Mouse (Mus musculus): Measurements from ENCODE around the gene Ak1.
A peak's percentile ranks its signal among the peaks of the same experiment; 100 is the strongest.

The Ak1 gene

DNA sequence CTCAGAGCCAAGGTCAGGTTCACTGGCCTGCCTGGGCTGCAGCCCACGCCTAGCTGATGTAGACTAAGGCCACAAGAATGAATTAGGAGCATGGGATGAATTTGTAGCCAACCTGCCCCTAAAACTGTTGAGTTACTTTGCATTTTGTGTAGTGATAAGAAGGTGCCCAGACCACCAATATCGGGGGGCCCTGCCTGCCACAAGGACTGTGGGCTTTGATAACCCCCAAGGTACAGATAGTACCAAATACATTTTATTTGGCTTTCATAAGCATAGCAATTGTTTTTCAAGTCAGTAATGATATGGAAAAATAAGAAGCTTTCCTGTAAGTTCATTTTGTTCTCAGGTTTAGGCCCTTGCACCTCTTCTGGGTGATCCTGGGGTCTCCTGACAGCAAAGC lies 37.3 kb downstream of the Ak1 start:
- no peak for DNase-seq

DNA sequence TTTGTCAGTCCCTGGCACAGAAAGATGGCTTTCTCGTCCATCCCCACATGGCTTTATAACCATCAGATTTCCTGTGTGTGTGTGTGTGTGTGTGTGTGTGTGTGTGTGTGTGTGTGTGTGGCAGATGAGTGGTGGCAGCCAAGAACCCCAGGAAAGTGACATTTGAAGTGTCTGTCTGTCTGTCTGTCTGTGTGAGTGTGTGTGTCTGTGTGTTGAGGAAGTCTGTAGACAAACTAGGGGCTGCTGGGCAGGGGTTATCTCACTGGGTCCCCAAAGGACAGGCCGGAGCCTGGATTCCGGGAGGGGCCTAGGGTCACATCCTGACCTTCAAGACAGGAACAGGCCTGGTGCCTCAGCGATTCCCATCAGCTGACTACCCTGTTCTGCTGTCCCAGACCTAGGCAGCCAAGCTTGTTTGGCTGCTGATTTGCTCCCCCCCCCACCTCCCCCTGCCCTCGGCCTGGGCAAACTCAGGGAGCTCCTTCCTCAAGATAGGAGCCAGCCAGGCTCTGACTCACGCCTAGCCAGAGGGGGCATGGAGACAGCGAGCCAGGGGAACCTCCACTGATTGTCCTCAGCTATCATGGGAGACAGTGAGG lies 40.0 kb downstream of the Ak1 start:
- no peak for DNase-seq

DNA sequence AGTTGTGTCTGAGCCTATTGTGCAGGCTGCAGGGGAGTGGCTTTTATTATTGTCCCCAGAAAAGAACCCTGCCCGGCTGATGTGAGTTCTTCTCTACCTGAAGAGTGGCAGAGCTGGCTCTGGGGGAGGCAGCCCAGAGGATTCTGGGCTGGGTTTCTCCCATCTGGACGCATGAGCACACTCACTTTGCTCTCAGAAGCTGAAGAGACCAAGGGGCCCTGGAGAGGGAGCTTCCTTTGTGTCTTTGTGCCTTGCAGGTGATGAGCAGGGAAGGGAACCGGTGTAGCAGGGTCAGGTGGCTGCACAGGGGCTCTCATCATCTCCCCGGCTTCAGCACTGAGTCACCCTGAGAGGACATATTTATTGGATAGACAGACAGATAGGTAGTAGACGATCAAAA lies 40.7 kb downstream of the Ak1 start:
- DNase-seq, result peak; percentile 52

DNA sequence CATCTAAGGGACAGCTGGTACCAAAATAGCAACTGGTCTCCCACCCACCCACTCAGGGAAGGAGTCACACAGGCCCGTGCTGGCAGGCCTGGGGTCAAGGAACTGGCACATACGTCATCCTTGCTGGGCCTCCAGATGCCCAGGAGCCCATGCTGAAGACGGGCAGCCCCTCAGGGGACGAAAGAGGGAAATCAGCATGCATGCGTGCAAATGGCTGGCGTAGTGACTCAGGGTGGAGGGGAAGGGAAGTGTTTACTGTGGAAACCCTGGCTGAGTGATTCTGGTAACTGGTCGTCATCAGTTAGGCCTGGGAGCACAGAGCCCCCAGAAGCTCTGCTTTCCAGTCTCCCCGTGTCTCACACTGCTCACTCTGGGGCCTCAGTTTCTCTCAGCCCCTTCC lies 43.8 kb downstream of the Ak1 start:
- no peak for DNase-seq

DNA sequence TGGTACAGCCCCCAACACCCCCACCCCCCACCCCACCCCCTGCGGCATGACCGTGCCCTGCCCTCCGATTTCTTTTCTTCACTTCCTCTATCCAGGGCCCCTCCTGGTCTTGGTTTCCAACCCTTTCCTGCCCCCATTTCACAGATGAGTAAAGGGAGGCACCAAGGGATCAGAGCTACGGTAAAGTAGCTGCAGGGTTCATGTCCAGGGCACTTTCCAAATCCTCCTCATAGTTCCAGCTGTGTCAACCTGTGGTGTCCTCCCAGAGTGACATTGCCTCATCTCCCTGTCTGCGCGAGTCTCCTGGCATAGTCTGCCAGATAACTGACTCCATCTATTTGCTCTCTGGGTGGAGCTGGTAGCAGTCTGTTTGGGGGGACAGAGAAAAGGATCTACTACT lies 44.3 kb downstream of the Ak1 start:
- no peak for DNase-seq

DNA sequence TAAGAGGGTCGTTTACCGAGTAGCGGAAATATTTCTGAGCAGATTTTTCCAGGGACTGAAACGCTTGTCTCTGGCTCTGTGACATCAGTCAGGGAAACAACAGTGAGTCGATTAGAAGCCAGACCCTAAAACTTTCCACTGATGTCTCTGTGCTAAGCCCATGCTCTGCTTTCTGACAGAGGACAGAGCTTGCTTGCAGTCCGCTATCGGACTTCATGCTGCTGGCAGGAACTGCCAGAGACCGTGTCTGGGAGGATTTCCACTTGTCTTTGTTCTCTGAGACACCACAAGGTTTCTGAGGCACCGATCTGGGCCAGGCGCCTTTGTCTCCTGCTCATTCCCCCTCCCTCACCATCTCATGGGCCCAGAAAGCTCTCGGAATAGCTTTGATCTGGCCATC lies 46.2 kb downstream of the Ak1 start:
- no peak for DNase-seq

DNA sequence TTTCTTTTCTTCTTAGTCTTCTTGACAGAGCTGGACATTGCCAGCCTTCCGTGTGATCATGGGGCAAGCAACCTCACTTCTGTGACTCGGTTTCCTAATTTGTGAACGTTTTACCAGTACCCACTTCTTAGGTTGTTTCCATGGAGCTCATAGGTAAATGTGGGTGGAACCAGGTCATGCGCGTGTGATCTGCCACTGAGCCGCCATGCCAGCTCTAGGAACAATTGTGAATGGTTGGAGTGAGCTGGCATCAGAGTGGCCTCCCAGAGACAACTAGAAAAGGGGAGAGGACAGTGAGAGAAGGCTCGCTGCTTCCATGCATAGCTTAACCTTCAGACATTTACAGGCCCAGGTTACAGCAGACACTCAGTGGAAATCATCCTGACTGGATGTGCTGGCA lies 46.6 kb downstream of the Ak1 start:
- no peak for DNase-seq

DNA sequence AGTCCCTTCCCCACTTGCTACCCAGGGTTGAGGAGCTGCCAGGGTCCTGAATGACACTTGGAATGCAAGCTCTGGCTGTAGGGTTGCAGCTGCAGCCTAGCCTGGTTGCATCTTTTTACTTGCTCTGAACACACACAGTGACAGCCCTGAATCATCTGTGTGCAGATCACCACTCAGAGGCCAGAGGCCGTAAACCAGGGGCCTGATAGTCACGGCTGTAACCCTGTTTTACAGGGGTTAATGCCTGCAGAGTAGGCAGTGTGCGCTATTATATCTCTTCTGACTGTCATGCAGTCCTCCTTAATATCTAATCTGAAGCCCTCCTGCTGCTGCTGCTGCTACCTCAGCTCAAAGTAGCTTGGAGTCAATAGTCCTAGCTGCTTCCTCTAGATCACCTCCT lies 48.3 kb downstream of the Ak1 start:
- no peak for DNase-seq

DNA sequence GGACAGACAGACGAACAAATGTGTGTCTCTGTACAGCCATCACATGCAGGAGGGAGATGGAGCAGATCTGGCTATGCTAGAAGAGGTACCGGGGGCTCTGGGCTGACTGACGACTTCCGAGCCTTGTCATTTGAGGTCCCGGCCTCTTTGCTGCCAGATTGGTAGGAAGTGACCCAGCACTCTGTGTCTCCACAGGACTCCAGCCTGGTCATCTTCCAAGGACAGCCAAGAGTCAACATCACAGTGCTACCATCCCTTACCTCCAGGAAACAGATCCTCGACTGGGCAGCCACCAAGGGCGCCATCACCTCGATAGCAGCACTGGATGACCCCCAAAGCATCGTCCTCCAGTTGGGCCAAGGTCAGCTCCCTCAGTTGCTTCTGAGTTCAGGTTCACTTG lies 49.6 kb downstream of the Ak1 start:
- DNase-seq, result no peak

DNA sequence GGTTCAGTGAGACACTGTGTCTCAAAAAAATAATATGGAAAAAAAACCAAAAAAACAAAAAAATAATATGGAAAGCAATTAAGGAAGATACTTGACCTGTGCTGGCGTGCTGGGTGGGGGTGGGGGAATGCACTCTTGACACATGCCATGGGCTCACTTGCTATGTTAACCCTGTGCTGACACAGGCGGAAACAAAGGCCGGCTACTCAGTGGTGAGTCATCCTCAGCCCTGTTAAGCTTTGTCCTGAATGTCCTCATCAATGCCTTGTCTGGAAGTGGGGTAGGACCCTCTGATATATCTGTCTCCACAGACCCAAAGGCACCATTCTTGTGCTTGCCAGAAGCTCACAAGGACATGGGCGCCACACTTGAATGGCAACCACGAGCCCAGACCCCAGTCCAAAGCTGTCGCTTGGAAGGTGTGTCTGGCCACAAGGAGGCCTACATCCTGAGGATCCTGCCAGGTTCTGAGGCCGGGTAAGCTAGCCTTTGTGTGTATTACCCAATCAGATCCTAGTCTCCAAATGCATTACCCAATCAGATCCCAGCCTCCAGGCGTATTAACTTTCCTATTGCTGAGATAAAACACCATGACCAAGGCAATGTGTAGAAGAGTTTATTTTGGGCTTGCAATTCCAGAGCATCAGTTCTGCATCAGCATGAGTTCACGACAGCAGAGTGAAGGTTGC lies 50.5 kb downstream of the Ak1 start:
- no peak for DNase-seq

DNA sequence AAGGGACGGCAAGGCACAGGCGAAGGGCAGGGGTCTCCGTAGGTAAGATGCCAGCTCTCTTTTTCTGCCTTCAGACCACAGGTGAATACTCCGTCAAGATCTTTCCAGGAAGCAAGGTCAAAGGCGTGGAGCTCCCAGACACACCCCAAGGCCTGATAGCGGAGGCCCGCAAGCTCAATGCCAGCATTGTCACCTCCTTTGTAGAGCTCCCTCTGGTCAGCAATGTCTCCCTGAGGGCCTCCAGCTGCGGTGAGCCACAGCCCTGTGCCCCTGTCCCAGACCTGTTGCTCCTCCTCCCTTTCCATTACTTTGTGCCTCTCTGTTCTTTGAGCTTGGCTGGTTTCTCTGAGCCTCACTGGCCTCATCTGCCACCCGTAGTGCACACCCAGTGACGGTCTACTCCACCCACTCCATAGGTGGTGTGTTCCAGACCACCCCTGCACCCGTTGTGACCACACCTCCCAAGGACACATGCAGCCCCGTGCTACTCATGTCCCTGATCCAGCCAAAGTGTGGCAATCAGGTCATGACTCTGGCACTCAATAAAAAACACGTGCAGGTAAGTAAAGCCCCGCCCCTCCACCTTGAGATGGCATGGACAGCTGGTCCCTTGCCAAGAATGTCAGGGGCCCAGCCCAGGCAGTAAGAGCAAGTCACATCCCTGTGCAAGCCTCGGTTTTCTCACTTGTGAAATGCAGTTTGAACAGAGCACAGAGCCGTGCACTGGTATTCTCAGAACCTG lies 51.8 kb downstream of the Ak1 start:
- DNase-seq, result no peak

DNA sequence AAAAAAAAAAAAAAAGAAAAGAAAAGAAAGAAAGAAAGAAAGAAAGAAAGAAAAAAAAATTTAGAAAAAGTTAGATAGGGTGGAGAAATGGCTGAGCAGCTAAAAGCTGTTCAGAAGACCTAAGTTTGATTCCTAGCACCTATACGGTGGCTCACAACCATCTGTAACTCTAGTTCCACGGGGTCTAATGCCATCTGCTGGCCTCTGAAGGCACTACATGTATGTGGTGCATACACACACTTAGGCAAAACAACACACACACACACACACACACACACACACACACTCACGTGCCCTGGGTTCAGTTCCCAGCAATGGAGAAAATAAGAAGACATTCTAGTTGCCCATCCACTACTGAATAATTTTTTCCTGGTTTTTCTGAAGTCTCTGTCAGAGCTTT lies 55.3 kb downstream of the Ak1 start:
- DNase-seq, result no peak

DNA sequence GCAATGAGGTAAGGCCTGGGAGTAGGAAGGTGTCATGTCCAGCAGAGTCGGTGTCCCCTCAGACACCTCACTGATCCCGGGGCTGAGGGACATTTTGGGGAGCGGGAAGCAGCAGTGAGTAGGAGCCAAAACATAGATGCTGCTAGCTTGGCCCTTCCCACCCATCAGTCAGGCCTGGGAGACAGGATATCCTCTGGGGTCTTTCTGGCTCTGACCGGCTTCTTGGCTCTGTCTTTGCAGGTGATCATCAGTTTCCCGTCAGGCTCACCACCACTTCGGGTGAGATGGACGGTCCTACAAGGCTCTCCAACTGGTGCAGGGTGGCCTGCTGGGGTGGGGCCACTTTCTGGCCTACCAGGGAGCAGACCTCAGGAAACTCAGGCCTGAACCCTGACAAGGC lies 56.1 kb downstream of the Ak1 start:
- no peak for DNase-seq

DNA sequence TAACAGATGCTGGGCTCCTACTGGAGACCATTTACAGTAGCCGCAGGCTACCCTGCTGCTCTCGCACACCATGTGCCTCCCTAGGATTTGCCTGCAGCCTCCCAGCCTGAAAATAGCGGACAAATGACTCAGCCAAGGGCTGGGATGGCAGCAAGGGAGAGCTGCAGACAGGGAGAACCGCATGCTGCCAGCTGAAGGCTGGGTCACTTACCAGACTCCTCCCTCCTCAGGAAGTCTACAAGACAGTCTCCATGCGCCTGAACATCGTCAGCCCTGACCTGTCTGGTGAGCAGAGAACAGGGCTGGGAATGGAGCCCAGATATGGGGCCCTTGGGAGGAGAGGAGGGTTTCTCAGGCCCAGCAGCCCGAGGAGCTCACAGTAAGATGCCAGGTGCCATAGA lies 58.5 kb downstream of the Ak1 start:
- DNase-seq, result no peak

DNA sequence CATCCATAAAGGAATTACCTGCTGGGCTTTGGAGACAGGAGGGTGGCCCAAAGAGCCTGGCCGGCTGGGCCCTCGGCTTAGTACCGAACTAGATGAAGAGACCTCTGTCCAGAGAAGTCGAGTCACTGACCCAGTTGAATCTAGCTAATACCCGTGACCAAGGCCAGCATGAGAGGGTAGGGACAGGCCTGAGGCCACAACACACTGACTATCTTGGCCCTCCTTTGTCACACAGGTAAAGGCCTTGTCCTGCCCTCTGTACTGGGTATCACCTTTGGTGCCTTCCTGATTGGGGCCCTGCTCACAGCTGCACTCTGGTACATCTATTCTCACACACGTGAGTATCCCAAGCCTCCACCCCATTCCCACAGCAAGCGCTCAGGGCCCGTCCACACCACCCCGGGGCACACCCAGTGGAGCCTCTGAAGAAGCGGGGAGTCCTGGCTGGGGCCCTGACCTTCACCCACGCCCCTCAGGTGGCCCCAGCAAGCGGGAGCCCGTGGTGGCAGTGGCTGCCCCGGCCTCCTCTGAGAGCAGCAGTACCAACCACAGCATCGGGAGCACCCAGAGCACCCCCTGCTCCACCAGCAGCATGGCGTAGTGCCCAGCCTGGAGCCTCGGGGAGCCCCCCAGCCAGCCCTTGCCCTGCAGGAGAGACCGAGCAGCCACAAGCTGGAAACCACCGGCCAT lies 59.5 kb downstream of the Ak1 start:
- no peak for DNase-seq

DNA sequence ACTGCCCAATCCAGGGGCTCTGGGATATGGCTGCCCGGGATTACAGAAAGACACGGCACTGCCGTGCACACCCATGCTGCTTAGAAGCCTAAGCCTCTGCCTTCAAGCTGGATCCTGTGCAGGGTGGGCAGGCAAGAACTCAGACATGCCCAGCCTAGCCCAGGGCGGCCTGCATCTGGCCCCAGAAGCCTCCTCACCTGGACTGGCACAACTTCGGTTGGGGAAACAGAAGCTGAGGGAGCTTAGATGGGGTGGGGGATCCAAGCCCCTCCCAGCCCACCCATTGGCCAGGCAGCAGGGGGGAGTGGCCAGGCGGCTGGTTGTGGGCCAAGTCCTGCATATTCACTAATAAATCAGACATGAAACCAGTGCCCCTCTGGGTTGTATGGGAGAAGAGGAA lies 60.2 kb downstream of the Ak1 start:
- no peak for DNase-seq

DNA sequence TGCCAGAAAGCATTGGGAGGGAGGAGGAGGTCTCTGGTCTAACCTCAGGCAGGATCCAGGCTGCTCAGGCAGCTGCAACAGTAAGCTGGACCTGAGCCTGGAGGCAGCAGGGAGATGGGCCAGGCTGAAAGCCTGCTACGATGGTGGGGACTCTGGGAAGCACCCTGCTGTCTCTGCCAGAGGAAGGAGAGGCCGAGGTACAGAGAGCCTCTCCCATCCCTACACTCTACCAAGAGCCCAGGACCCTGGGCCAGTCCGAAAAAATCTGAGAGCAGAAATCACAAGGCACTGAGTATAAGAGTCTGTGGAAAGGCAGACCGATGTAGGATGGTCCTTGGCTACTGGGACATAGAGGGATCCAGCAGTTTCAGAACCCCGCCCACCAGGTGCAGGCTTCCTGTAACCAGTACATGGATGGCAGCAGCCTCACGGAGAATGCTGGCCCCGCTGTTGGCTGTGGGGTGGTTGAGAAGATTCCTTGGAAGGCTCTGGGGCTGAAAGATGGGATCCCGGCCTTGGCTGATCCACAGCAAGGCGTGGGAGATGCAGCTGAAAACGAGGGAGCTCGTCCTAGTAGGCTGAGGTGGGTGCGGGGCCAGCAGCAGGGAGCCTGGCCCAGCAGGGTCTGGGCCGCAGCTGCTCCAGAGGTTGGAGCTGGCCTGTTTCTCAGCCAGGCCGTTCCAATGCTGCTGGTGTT lies 61.3 kb downstream of the Ak1 start:
- no peak for DNase-seq

DNA sequence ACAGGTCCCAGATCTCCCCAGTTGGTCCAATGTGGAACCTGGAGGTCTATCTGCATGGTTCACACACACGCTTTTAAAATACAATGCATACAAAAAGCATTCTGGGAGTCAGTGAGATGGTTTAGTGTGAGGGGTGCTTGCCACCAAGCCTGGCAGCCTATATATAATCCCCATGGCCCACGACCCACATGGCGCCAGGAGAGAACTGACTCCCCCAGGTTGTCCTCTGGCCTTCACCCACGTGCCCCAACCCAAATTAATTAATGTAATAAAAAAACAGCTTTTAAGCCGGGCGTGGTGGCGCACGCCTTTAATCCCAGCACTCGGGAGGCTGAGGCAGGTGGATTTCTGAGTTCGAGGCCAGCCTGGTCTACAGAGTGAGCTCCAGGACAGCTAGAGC lies 62.1 kb downstream of the Ak1 start:
- no peak for DNase-seq
